Comparison of ENCODE assay signal across 18 mouse cellular contexts in the genomic region with DNA sequence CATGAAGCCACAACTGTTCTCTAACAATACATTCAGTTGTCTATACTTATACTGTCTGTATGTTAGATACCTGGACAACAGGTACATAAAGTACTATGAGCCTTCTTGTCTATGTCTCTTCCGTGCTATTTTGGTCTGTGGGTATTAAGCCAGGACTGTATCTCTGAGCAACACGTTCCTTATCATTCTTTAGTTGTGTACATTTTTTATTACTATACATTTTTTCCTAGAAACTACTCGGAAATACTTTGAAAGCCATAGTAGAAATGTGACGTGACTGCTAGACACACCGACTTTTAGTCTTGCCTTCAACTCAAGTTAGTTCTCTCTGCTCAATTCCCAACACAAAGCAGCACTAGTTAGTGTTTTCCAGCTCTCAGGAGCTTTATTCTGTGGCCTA. TPM values are rescaled to one million over a fixed set of nuclear protein-coding genes. Genes with fewer than 3 reads are reported as not detected.
"Had no signal": no experiment of that assay in that cellular context is flagged by ENCODE, and none has a peak within 500 bp of the region (broad histone marks: within the 10 kb centered on the region; RNA-seq: fewer than 3 reads in every experiment).

No protein-coding gene starts in this region.

- H3K4me2 ChIP-seq: limb, embryonic 15.5 days; lung, embryonic 15.5 days; midbrain, embryonic 12.5 days had no signal

- H3K4me3 ChIP-seq: limb, embryonic 15.5 days; lung, embryonic 15.5 days; midbrain, embryonic 12.5 days had no signal

- ATAC-seq: intestine, embryonic 16.5 days; midbrain, embryonic 16.5 days had no signal

- H3K9ac ChIP-seq: limb, embryonic 15.5 days; lung, embryonic 15.5 days; midbrain, embryonic 12.5 days had no signal

- H3K9me3 ChIP-seq: limb, embryonic 15.5 days; lung, embryonic 15.5 days; midbrain, embryonic 12.5 days had no signal

- H3K27ac ChIP-seq: limb, embryonic 15.5 days; midbrain, embryonic 12.5 days; stomach, postnatal 0 days had no signal

- H3K4me1 ChIP-seq: limb, embryonic 15.5 days; lung, embryonic 15.5 days; midbrain, embryonic 12.5 days had no signal

- DNase-seq: kidney, adult 2 months; kidney, postnatal 25 days; layer of hippocampus, adult 9-11 months; layer of hippocampus, postnatal 36 days; lung, postnatal 14 days; right cerebral cortex, adult 18-20 months; right cerebral cortex, postnatal 25 days; thymus, postnatal 4 days had no signal

- H3K36me3 ChIP-seq: limb, embryonic 15.5 days; lung, embryonic 15.5 days; midbrain, embryonic 12.5 days had no signal

RNA-seq across cellular contexts. Expression of a gene that starts 4.8 kb away (rescaled TPM):
- total RNA-seq: layer of hippocampus, postnatal 36 days; left cerebral cortex, postnatal 25 days had no signal
- polyA plus RNA-seq: limb, embryonic 11.5 days; limb, embryonic 15.5 days; midbrain, embryonic 12.5 days; neural tube, embryonic 14.5 days; small intestine, adult 2 months had no signal

RNA-seq across cellular contexts. Expression of a gene that starts 45.7 kb away (rescaled TPM):
- polyA plus RNA-seq: midbrain, embryonic 12.5 days had no signal
